Mouse (Mus musculus): Measurements from ENCODE around the gene Tspan11.

DNA sequence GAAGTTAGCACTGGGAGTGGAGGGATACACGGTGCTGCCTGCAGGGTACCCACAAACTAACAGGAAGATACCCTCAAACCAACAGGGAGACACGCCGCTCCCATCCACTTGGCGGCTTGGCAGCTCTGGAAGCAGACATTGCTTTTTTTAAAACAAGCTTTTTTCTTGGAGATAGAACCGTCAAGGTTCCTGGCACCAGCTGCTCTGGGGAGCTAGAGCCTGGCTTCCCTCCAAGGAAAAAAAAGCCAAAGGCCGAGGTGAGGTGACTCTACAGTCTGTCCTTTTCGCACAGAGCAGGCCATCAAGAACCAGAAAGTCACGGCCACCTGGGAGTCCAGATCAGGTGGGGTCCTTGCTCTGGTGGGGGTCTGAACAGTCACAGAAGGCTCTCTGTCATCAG, 93.8 kb downstream of the Tspan11 start:
- no peak for TF ChIP-seq CTCF (conservative IDR thresholded peaks at IDR 0.05; ENCODE audit: low read length)
- no peak for TF ChIP-seq POU5F1 (IDR thresholded peaks at IDR 0.05; ENCODE audit: borderline replicate concordance, low read length)

Data from E14TG2a.4 (cell line).